Mouse (Mus musculus): ENCODE data around the gene Mrpl46.

DNA sequence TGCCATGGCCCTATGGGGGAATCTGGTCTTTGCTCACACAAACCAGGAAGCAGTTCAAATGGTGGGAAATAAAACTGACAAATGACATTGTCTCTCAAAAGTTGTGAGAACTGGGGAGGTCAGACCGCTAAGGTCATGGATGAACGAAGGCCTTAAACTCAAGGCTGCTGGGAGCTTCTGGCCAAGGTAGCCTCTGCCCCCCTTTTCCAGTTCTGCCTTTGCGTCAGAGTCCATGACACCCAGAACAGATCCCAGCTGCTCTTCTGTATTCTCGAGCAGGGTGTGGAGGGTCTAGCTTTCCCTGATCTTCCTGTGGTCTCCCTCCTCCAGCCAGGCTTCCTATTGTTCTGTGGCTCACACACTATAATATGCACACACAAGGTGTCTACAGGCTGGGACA lies 23.9 kb upstream of the Mrpl46 start:
- TF ChIP-seq CHD2 (IDR thresholded peaks at IDR 0.05; ENCODE audit: low read depth, low read length) (no peak), ZNF384 (IDR thresholded peaks at IDR 0.05; ENCODE audit: low read depth, low read length) (no peak)

Measured in ES-E14 (cell line).